Mouse (Mus musculus): Measurements from ENCODE around the gene Etfb.

Etfb gene

GRCm38 (mm10) chr7:43449811-43450210, 5.9 kb downstream of the Etfb start:
- no peak for DNase-seq (ENCODE audit: low spot score)

GRCm38 (mm10) chr7:43451726-43452125, 7.8 kb downstream of the Etfb start:
- no peak for DNase-seq (ENCODE audit: low spot score)

GRCm38 (mm10) chr7:43452609-43453008, 8.7 kb downstream of the Etfb start:
- no peak for DNase-seq (ENCODE audit: low spot score)

- DNase-seq (ENCODE audit: low spot score), result peak; percentile 43
Measured at GRCm38 (mm10) chr7:43453599-43454355, 9.9 kb downstream of the Etfb start.

GRCm38 (mm10) chr7:43454371-43454770, 10.5 kb downstream of the Etfb start:
- DNase-seq (ENCODE audit: low spot score), result peak; percentile 21

- DNase-seq (ENCODE audit: low spot score), result no peak
Measured at GRCm38 (mm10) chr7:43462851-43463250, 19.0 kb downstream of the Etfb start, which contains the start of gene Vsig10l. TSS of gene Vsig10l (plus strand) at chr7:43463151.

GRCm38 (mm10) chr7:43463976-43464375, 20.1 kb downstream of the Etfb start:
- no peak for DNase-seq (ENCODE audit: low spot score)

- peak; percentile 29 for DNase-seq (ENCODE audit: low spot score)
Measured at GRCm38 (mm10) chr7:43464864-43465343, 21.0 kb downstream of the Etfb start.

GRCm38 (mm10) chr7:43465344-43466098, 21.6 kb downstream of the Etfb start:
- peak; percentile 93 for DNase-seq (ENCODE audit: low spot score)

- peak; percentile 85 for DNase-seq (ENCODE audit: low spot score)
Measured at GRCm38 (mm10) chr7:43466099-43466694, 22.3 kb downstream of the Etfb start.

GRCm38 (mm10) chr7:43470373-43470772, 26.5 kb downstream of the Etfb start:
- no peak for DNase-seq (ENCODE audit: low spot score)

- no peak for DNase-seq (ENCODE audit: low spot score)
Measured at GRCm38 (mm10) chr7:43475706-43476105, 31.8 kb downstream of the Etfb start.

- no peak for DNase-seq (ENCODE audit: low spot score)
Measured at GRCm38 (mm10) chr7:43476376-43476775, 32.5 kb downstream of the Etfb start.

- DNase-seq (ENCODE audit: low spot score), result no peak
Measured at GRCm38 (mm10) chr7:43481191-43481590, 37.3 kb downstream of the Etfb start.

GRCm38 (mm10) chr7:43482090-43482716, 38.3 kb downstream of the Etfb start:
- no peak for DNase-seq (ENCODE audit: low spot score)

- no peak for DNase-seq (ENCODE audit: low spot score)
Measured at GRCm38 (mm10) chr7:43483236-43483635, 39.4 kb downstream of the Etfb start.

- no peak for DNase-seq (ENCODE audit: low spot score)
Measured at GRCm38 (mm10) chr7:43488646-43489045, 44.8 kb downstream of the Etfb start.

- DNase-seq (ENCODE audit: low spot score), result no peak
Measured at GRCm38 (mm10) chr7:43489631-43490125, 45.8 kb downstream of the Etfb start, which contains the start of gene Iglon5. TSS of gene Iglon5 (minus strand) at chr7:43490075.

GRCm38 (mm10) chr7:43490182-43490584, 46.3 kb downstream of the Etfb start:
- no peak for DNase-seq (ENCODE audit: low spot score)

GRCm38 (mm10) chr7:43490861-43491260, 47.0 kb downstream of the Etfb start:
- no peak for DNase-seq (ENCODE audit: low spot score)

GRCm38 (mm10) chr7:43495343-43496021, 51.6 kb downstream of the Etfb start:
- DNase-seq (ENCODE audit: low spot score), result no peak
